Mouse (Mus musculus) stomach, postnatal 0 days (tissue): ENCODE measurements around the gene Dnajc14.
"Not testable (repeated sequence)": the region's sequence is repeated elsewhere in the genome, so short reads cannot be mapped to it uniquely, and the experiment has no call there.

Source experiments
- CTCF ChIP-seq: IDR thresholded peaks from 2 replicates; pipeline ENCODE4 v1.5.1; 2016; ENCODE audit warnings: antibody characterized with exemption, low read depth, mild to moderate bottlenecking, moderate library complexity
- EP300 ChIP-seq: optimal IDR thresholded peaks from 2 replicates; pipeline ENCODE3; 2016; ENCODE audit warnings: antibody characterized with exemption

DNA sequence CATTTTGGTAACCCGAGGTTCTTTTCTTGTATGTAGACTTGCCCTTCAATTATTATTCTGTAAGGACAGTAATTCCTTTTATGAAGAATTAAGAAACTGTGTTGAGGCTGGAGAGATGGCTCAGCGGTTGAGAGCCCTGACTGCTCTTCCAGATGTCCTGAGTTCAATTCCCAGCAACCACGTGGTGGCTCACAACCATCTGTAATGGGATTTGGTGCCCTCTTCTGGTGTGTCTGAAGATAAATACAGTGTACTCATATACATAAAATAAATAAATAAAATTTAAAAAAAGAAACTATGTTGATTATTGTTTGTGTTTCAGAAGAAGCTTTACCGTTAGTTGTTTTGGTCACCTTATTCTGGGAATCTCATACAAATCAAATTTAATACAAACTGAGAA, 19.2 kb downstream of the Dnajc14 start:
- TF ChIP-seq CTCF: peak; percentile 30
- TF ChIP-seq EP300: not testable (repeated sequence)
